Mouse (Mus musculus) CD8-positive naive resting alpha-beta T cell, adult 2 months (primary cell): ENCODE results near the gene Gm13084.
"Not testable (repeated sequence)": the region's sequence is repeated elsewhere in the genome, so short reads cannot be mapped to it uniquely, and the experiment has no call there.

Source experiments
- DNase-seq, 2 experiments: peaks; one replicate each; pipeline ENCODE4 v3.0.0; 2022; ENCODE audit warnings: low read depth in 2 of 2, low spot score in 2 of 2

The Gm13084 gene

DNA sequence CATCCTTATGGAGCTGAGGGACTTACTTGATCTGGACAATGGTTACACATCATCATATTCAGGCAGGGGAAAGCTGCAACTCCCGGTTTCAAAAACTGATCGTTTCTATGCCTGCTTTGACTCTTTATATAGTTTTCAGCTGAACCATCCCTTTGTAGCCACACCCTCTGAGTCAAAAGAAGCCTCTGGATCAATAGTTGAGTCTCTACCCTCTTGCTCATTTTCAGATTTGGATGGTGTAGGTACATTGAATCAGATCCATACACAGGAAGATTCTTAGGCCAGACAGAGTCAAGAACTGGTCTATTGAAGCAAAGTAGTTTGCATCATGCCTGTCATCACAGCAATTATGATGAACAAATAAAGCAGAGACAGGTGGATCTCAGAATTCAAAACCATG lies at the start of gene Gm13084:
TSS of gene Gm13084 (minus strand) at position 101 of the 400 bp plus-strand sequence.
- no peak for DNase-seq

DNA sequence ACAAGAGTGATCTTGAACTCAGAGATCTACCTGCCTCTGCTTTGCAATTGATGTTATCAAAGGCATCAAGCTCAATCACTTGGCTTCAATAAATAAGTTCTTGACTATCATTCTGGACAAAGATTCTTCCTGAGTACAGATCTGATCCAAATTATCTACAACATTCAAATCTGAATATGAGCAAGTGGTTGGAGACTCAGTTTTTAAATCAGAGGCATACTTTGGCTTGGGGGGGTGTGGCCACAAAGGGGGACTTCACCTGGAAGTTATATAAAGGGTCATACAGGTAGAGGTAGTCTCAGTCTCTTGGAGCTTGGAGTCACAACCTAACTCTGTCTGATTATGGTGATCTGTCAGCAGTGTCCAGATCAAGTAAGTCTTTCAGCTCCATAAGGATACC lies 30.3 kb upstream of the Gm13084 start, which contains the start of gene Gm13103:
TSS of gene Gm13103 (plus strand) at position 301 of the 400 bp plus-strand sequence.
- DNase-seq: not testable (repeated sequence)

DNA sequence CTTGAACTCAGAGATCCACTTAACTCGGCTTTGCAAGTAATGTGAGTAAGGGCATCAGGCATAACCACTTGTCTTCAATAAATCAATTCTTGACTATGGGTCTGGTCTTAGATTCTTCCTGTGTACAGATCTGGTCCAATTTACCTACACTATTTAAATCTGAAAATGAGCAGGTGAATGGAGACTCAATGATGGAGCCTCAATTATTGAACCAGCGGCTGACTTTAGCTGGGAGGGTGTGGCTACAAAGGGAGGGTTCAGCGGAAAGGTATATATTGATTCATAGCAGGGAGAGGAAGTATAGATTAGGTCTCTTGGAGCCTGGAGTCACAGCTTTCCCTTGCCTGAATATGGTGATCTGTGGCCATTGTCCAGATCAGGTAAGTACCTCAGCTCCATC lies 26.8 kb downstream of the Gm13084 start, which contains the start of gene Gm13023:
TSS of gene Gm13023 (plus strand) at position 301 of the 400 bp plus-strand sequence.
- DNase-seq: not testable (repeated sequence)
